ENCODE assay signal across 9 mouse cellular contexts in the genomic region with DNA sequence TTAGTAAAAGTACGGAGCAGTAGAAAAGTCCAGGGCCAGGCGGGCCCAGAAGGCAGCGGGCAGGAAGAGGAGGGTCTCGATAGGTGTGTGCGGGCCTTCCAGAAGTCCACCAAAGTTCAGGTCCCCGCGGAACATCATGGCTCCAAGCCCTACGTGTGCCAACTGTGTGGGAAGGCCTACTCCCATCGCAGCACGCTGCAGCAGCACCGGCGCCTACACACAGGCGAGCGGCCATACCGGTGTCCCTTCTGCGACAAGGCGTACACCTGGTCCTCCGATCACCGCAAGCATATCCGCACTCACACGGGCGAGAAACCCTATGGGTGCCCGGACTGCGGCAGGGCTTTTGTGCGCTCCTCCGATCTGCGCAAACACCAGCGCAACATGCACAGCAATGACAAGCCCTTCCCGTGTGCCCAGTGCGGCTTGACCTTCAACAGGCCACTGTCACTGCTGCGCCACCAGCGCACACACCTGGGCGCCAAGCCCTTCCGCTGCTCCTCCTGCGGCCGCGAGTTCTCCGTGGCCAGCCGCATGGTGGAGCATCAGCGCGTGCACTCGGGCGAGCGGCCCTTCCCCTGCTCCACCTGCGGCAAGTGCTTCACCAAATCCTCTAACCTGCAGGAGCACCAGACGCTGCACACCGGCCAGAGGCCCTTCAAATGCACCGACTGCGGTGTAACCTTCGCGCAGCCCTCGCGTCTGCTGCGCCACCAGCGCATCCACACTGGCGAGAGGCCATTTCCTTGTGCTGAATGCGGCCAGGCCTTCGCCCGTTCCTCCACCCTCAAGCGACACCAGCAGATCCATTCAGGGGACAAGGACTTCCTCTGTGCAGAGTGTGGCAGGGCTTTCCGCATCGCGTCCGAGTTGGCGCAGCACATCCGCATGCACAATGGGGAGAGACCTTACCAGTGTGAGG. TPM values are rescaled to one million over a fixed set of nuclear protein-coding genes. Genes with fewer than 3 reads are reported as not detected.
DNase-seq lines count a peak whose midpoint lies in the region; ATAC-seq lines count a peak whose summit lies in the region.
"Had no signal": no experiment of that assay in that cellular context is flagged by ENCODE, and none has a peak within 500 bp of the region (broad histone marks: within the 10 kb centered on the region; RNA-seq: fewer than 3 reads in every experiment).

No protein-coding gene starts in this region.

- H3K27ac ChIP-seq in lung, embryonic 15.5 days, result no peak overlapping the region
- H3K27ac ChIP-seq in hindbrain, embryonic 15.5 days (replicated peaks), result no peak overlapping the region
- no peak overlapping the region for H3K27ac ChIP-seq in midbrain, embryonic 12.5 days (replicated peaks)

- no peak for DNase-seq in cerebellum, adult 9-11 months
- no peak for DNase-seq in lung, adult 18-20 months
- no peak for DNase-seq in urinary bladder, postnatal 14 days (ENCODE audit: low spot score)

- H3K4me1 ChIP-seq in lung, embryonic 15.5 days, result peaks cover 9% of the 10 kb centered on the region; the same call in 1 of the 2 replicates
- H3K4me1 ChIP-seq in hindbrain, embryonic 15.5 days (replicated peaks), result peaks cover 24% of the 10 kb centered on the region
- H3K4me1 ChIP-seq in midbrain, embryonic 12.5 days, result peaks cover 12% of the 10 kb centered on the region

- H3K4me2 ChIP-seq in lung, embryonic 15.5 days, result peak overlapping the region; percentile 58
- peak overlapping the region; percentile 81 for H3K4me2 ChIP-seq in hindbrain, embryonic 15.5 days
- H3K4me2 ChIP-seq in midbrain, embryonic 12.5 days (replicated peaks), result peak overlapping the region; percentile 65

- no peaks in the 10 kb centered on the region for H3K36me3 ChIP-seq in lung, embryonic 15.5 days
- H3K36me3 ChIP-seq in hindbrain, embryonic 15.5 days, result no peaks in the 10 kb centered on the region
- no peaks in the 10 kb centered on the region for H3K36me3 ChIP-seq in midbrain, embryonic 12.5 days

- H3K9me3 ChIP-seq in lung, embryonic 15.5 days, result no peaks in the 10 kb centered on the region
- H3K9me3 ChIP-seq in hindbrain, embryonic 15.5 days, result no peaks in the 10 kb centered on the region
- no peaks in the 10 kb centered on the region for H3K9me3 ChIP-seq in midbrain, embryonic 12.5 days

- WGBS in lung, embryonic 15.5 days, result 9% methylated on average over 66 of the region's 66 CpGs
- 11% methylated on average over 66 of the region's 66 CpGs for WGBS in hindbrain, embryonic 15.5 days
- 9% methylated on average over 66 of the region's 66 CpGs for WGBS in midbrain, embryonic 12.5 days

- H3K4me3 ChIP-seq in lung, embryonic 15.5 days, result peak overlapping the region; percentile 27
- H3K4me3 ChIP-seq in hindbrain, embryonic 15.5 days, result peak overlapping the region; percentile 40
- H3K4me3 ChIP-seq in midbrain, embryonic 12.5 days, result peak overlapping the region; percentile 40
- H3K4me3 ChIP-seq: erythroblast, embryonic 14.5 days had no signal

- H3K9ac ChIP-seq in lung, embryonic 15.5 days, result no peak overlapping the region; the same call in 1 of the 2 replicates
- peak overlapping the region; percentile 37 for H3K9ac ChIP-seq in hindbrain, embryonic 15.5 days
- H3K9ac ChIP-seq in midbrain, embryonic 12.5 days (replicated peaks), result no peak overlapping the region

- peaks cover 44% of the 10 kb centered on the region for H3K27me3 ChIP-seq in lung, embryonic 15.5 days
- peaks cover 31% of the 10 kb centered on the region for H3K27me3 ChIP-seq in hindbrain, embryonic 15.5 days
- peaks cover 54% of the 10 kb centered on the region for H3K27me3 ChIP-seq in midbrain, embryonic 12.5 days

- peak; percentile 45; the same call in 1 of the 2 replicates for ATAC-seq in cerebellum, adult (ENCODE audit: insufficient number of reproducible peaks, low FRiP score, low TSS enrichment)
- ATAC-seq in lung, embryonic 15.5 days (ENCODE audit: borderline replicate concordance, extremely low read depth, low FRiP score, low TSS enrichment), result peak; percentile 27; the same call in 1 of the 2 replicates
- ATAC-seq in hindbrain, embryonic 15.5 days (ENCODE audit: low FRiP score, low read depth), result peak; percentile 57
- ATAC-seq in midbrain, embryonic 12.5 days (ENCODE audit: low FRiP score, low read depth), result no peak
- no peak for ATAC-seq in erythroid progenitor cell, adult 5-6 weeks (replicated peaks; ENCODE audit: low FRiP score, poor library complexity, severe bottlenecking)

RNA-seq across cellular contexts. Expression of gene Zfp648, which starts 3.9 kb away (rescaled TPM):
- 0.11 and 0.17 TPM in 2 replicates for polyA plus RNA-seq in lung, embryonic 15.5 days (2015; fragmentation: Nextera tagmentation; extraction: Ambion mirVana)
- polyA plus RNA-seq in hindbrain, embryonic 15.5 days (2015; fragmentation: Nextera tagmentation; extraction: Ambion mirVana), result 1.4 TPM in 2 replicates
- polyA plus RNA-seq in midbrain, embryonic 12.5 days (2016; fragmentation: Nextera tagmentation; extraction: Ambion mirVana), result 0.12 and 0.40 TPM in 2 replicates
- not detected in 2 replicates for total RNA-seq in erythroid progenitor cell, adult 5-6 weeks (2015; ENCODE audit: low replicate concordance)
- not detected in 2 replicates for total RNA-seq in erythroid progenitor cell, adult 5-6 weeks (2017; ENCODE audit: low replicate concordance)
- polyA plus RNA-seq: erythroblast, embryonic 14.5 days had no signal

Comparison
In these comparisons a context has a peak if more than half of its experiments do, and no peak if none do; other contexts are left out.
1. ATAC-seq: peak in cerebellum, adult (single experiment), lung, embryonic 15.5 days (single experiment) and hindbrain, embryonic 15.5 days (single experiment); none in midbrain, embryonic 12.5 days (single experiment) and erythroid progenitor cell, adult 5-6 weeks (single experiment).
2. Peak in every context shown above with its lines, with median percentiles within 50 percentile points of each other: H3K4me2 ChIP-seq and H3K4me3 ChIP-seq.